Mouse (Mus musculus) cortical plate, adult 2 months (tissue): ENCODE measurements around the gene Kif24. TPM values are rescaled to one million over a fixed set of nuclear protein-coding genes. Genes with fewer than 3 reads are reported as not detected.

Source experiments
- H3K27ac ChIP-seq: fragments of 200-500 bp; 2 replicates; pipeline ENCODE4 v1.5.1; 2012; ENCODE audit warnings: low read length, control low read depth, inconsistent platforms; ENCODE audit not compliant: insufficient read depth
- H3K4me1 ChIP-seq: fragments of 200-500 bp; 2 replicates; pipeline ENCODE4 v1.6.1; 2011; ENCODE audit warnings: low read length; ENCODE audit not compliant: control insufficient read depth, insufficient read depth
- H3K4me3 ChIP-seq: fragments of 200-500 bp; 2 replicates; pipeline ENCODE4 v1.5.1; 2011; ENCODE audit warnings: mild to moderate bottlenecking, low read length, control low read depth; ENCODE audit not compliant: insufficient read depth
- CTCF ChIP-seq: fragments of 200-500 bp; IDR thresholded peaks from 2 replicates; pipeline ENCODE4 v1.5.1; 2011; ENCODE audit warnings: mild to moderate bottlenecking, control low read depth, low read length; ENCODE audit not compliant: insufficient read depth; ENCODE audit errors: extremely low read depth
- POLR2A ChIP-seq: fragments of 200-500 bp; IDR thresholded peaks from 2 replicates; pipeline ENCODE4 v1.6.1; 2011; ENCODE audit warnings: mild to moderate bottlenecking, low read length, control low read depth; ENCODE audit not compliant: insufficient read depth; ENCODE audit errors: extremely low read depth
- polyA plus RNA-seq: library from polyadenylated mRNA; depleted of rRNA; stranded (reverse); fragments of >200 nt; gene quantifications from 2 replicates; pipeline ENCODE4 v1.2.3, GENCODE M21; 2012

Gene Kif24
- polyA plus RNA-seq, 1 experiment, result 0.56 TPM

- TF ChIP-seq CTCF, result no peak
- no peak for TF ChIP-seq POLR2A
- Histone ChIP-seq H3K4me3 (no peak overlapping the region), H3K27ac (no peak overlapping the region), H3K4me1 (0 out of 2 replicates have a peak, but pooled peaks cover 1% of the 10 kb centered on the region)
Measured at GRCm38 (mm10) chr4:41409341-41409740, 55.3 kb downstream of the Kif24 start.

- 0 out of 2 replicates have a peak, but pooled peaks cover 1% of the 10 kb centered on the region for H3K4me1 ChIP-seq
- TF ChIP-seq POLR2A (no peak), CTCF (no peak)
- H3K27ac ChIP-seq, result no peak overlapping the region
- H3K4me3 ChIP-seq, result no peak overlapping the region
Measured at GRCm38 (mm10) chr4:41407353-41407752, 57.3 kb downstream of the Kif24 start.

- no peak overlapping the region for H3K27ac ChIP-seq
- H3K4me1 ChIP-seq, result 0 out of 2 replicates have a peak, but pooled peaks cover 1% of the 10 kb centered on the region
- TF ChIP-seq POLR2A (no peak), CTCF (no peak)
- no peak overlapping the region for H3K4me3 ChIP-seq
Measured at GRCm38 (mm10) chr4:41406597-41406996, 58.1 kb downstream of the Kif24 start.

- no peak overlapping the region for H3K4me3 ChIP-seq
- no peaks in the 10 kb centered on the region for H3K4me1 ChIP-seq
- no peak overlapping the region for H3K27ac ChIP-seq
- TF ChIP-seq CTCF, result no peak
- no peak for TF ChIP-seq POLR2A
Measured at GRCm38 (mm10) chr4:41401573-41401972, 63.1 kb downstream of the Kif24 start.

GRCm38 (mm10) chr4:41401167-41401566 lies 63.5 kb downstream of the Kif24 start:
- no peaks in the 10 kb centered on the region for H3K4me1 ChIP-seq
- TF ChIP-seq POLR2A, result no peak
- no peak for TF ChIP-seq CTCF
- H3K4me3 ChIP-seq, result no peak overlapping the region
- H3K27ac ChIP-seq, result no peak overlapping the region

GRCm38 (mm10) chr4:41399904-41400303 lies 64.8 kb downstream of the Kif24 start:
- H3K4me1 ChIP-seq, result no peaks in the 10 kb centered on the region
- no peak overlapping the region for H3K27ac ChIP-seq
- H3K4me3 ChIP-seq, result no peak overlapping the region
- no peak for TF ChIP-seq CTCF

GRCm38 (mm10) chr4:41398353-41398752 lies 66.3 kb downstream of the Kif24 start:
- H3K4me1 ChIP-seq, result no peaks in the 10 kb centered on the region
- TF ChIP-seq POLR2A (no peak), CTCF (no peak)
- no peak overlapping the region for H3K4me3 ChIP-seq

GRCm38 (mm10) chr4:41394651-41395050 lies 70.0 kb downstream of the Kif24 start:
- H3K4me3 ChIP-seq, result no peak overlapping the region
- H3K4me1 ChIP-seq, result no peaks in the 10 kb centered on the region
- TF ChIP-seq CTCF (no peak), POLR2A (no peak)
- H3K27ac ChIP-seq, result no peak overlapping the region

More at GRCm38 (mm10) chr4:41398353-41398752, 66.3 kb downstream of the Kif24 start:
- no peak overlapping the region for H3K27ac ChIP-seq

- TF ChIP-seq CTCF (no peak), POLR2A (no peak)
- H3K4me3 ChIP-seq, result no peak overlapping the region
- peaks cover 3% of the 10 kb centered on the region; the same call in 1 of the 2 replicates for H3K4me1 ChIP-seq
- H3K27ac ChIP-seq, result no peak overlapping the region
Measured at GRCm38 (mm10) chr4:41391015-41391414, 73.7 kb downstream of the Kif24 start.

GRCm38 (mm10) chr4:41390122-41390521 lies 74.6 kb downstream of the Kif24 start:
- Histone ChIP-seq H3K27ac (no peak overlapping the region), H3K4me3 (no peak overlapping the region), H3K4me1 (peaks cover 3% of the 10 kb centered on the region; the same call in 1 of the 2 replicates)
- TF ChIP-seq POLR2A (no peak), CTCF (peak; percentile 91)

GRCm38 (mm10) chr4:41389240-41389639 lies 75.4 kb downstream of the Kif24 start:
- Histone ChIP-seq H3K27ac (no peak overlapping the region), H3K4me3 (no peak overlapping the region), H3K4me1 (peaks cover 3% of the 10 kb centered on the region; the same call in 1 of the 2 replicates)
- TF ChIP-seq POLR2A, result no peak
- TF ChIP-seq CTCF, result no peak
